Mouse (Mus musculus) right cerebral cortex, postnatal 14 days (tissue): ENCODE measurements around the gene Kir3dl1.
"Not testable (repeated sequence)": the region's sequence is repeated elsewhere in the genome, so short reads cannot be mapped to it uniquely, and the experiment has no call there.

Experiments used
- DNase-seq: peaks from one replicate; pipeline ENCODE4 v3.0.0; 2022

Gene Kir3dl1

DNA sequence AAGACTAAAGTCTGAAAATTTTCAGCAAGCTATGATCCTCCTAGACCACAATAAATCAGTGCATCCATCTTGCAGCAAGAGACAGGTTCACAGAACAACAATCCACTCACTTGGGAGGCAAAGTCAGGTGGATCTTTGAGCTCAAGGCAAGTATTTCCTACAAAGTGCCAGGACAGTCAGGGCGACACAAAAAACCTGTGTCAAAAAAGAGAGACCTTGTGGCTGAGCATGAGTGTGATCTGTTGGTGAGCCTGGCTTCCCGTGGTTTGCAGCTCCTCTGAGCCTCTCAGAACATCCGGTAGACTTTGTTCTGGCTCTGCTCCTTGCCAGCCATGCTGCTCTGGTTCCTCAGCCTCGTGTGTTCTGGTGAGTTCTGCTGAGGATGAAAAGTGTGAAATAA lies at the start of gene Kir3dl1:
Gene Kir3dl1, plus strand, starts transcription at position 301 of the 400 bp plus-strand sequence.
- DNase-seq: not testable (repeated sequence)

GRCm38 (mm10) chrX:136543956-136544355 lies 26.2 kb downstream of the Kir3dl1 start, which contains the start of gene Kir3dl2:
TSS of gene Kir3dl2 (minus strand) at chrX:136544056.
- DNase-seq: not testable (repeated sequence)

GRCm38 (mm10) chrX:136569094-136569493 lies 51.3 kb downstream of the Kir3dl1 start:
- DNase-seq: not testable (repeated sequence)
